Mouse (Mus musculus) gonadal fat pad, adult 2 months (tissue): ENCODE data around the gene Smap1. TPM values are rescaled to one million over a fixed set of nuclear protein-coding genes. Genes with fewer than 3 reads are reported as not detected.
"Not testable (repeated sequence)": the region's sequence is repeated elsewhere in the genome, so short reads cannot be mapped to it uniquely, and the experiment has no call there.

Experiments used
- DNase-seq: peaks from one replicate; pipeline ENCODE4 v3.0.0-alpha.2; 2012; ENCODE audit warnings: low read depth
- polyA plus RNA-seq: library from polyadenylated mRNA; depleted of rRNA; stranded (reverse); fragments of >200 nt; gene quantifications from 2 replicates; pipeline ENCODE4 v1.2.3, GENCODE M21; 2012; rRNA removed

Gene Smap1
- 40.6 and 56.7 TPM in 2 replicates for polyA plus RNA-seq

GRCm38 (mm10) chr1:23921711-23922529, at the start of gene Smap1:
Gene Smap1, minus strand, starts transcription at chr1:23922317.
- no peak for DNase-seq

- not testable (repeated sequence) for DNase-seq
Measured at GRCm38 (mm10) chr1:23971159-23971558, 49.0 kb upstream of the Smap1 start.

GRCm38 (mm10) chr1:23968027-23968725, 46.1 kb upstream of the Smap1 start:
- no peak for DNase-seq

GRCm38 (mm10) chr1:23966226-23966625, 44.1 kb upstream of the Smap1 start:
- no peak for DNase-seq

- no peak for DNase-seq
Measured at GRCm38 (mm10) chr1:23959415-23959732, 37.3 kb upstream of the Smap1 start.

- DNase-seq = no peak
Measured at GRCm38 (mm10) chr1:23958668-23959414, 36.7 kb upstream of the Smap1 start.

- DNase-seq = no peak
Measured at GRCm38 (mm10) chr1:23958101-23958500, 36.0 kb upstream of the Smap1 start.

- DNase-seq = no peak
Measured at GRCm38 (mm10) chr1:23955539-23955938, 33.4 kb upstream of the Smap1 start.

GRCm38 (mm10) chr1:23953921-23954320, 31.8 kb upstream of the Smap1 start:
- no peak for DNase-seq

- no peak for DNase-seq
Measured at GRCm38 (mm10) chr1:23948778-23949699, 26.9 kb upstream of the Smap1 start.

GRCm38 (mm10) chr1:23948290-23948689, 26.2 kb upstream of the Smap1 start:
- DNase-seq = no peak

GRCm38 (mm10) chr1:23944076-23944475, 22.0 kb upstream of the Smap1 start:
- DNase-seq = no peak

GRCm38 (mm10) chr1:23943146-23943940, 21.2 kb upstream of the Smap1 start:
- no peak for DNase-seq

- DNase-seq = no peak
Measured at GRCm38 (mm10) chr1:23935408-23935762, 13.3 kb upstream of the Smap1 start.

GRCm38 (mm10) chr1:23934669-23935407, 12.7 kb upstream of the Smap1 start:
- DNase-seq = no peak

GRCm38 (mm10) chr1:23929410-23929809, 7.3 kb upstream of the Smap1 start:
- DNase-seq = no peak

- DNase-seq = no peak
Measured at GRCm38 (mm10) chr1:23928371-23928770, 6.3 kb upstream of the Smap1 start.

GRCm38 (mm10) chr1:23923779-23924708, 1.9 kb upstream of the Smap1 start:
- no peak for DNase-seq

GRCm38 (mm10) chr1:23922530-23922884, 390 bp upstream of the Smap1 start:
- DNase-seq = no peak
